Mouse (Mus musculus) bone marrow macrophage, adult 2 months (primary cell): ENCODE measurements at regions not wholly inside any gene's neighbourhood (a gene's known extent, or its start where the extent isn't known, plus 50 kb on each side); places are given as distances from the start of the nearest gene placed in this dataset.

Experiments used
- CTCF ChIP-seq: IDR thresholded peaks from 2 replicates; pipeline ENCODE4 v1.5.1; 2012; ENCODE audit warnings: low read depth, mild to moderate bottlenecking, low read length, moderate library complexity
- POLR2A ChIP-seq: IDR thresholded peaks from 2 replicates; pipeline ENCODE4 v1.6.1; 2012; ENCODE audit warnings: mild to moderate bottlenecking, low read depth, low read length, borderline replicate concordance

GRCm38 (mm10) chr5:52057261-52057660, 133.1 kb downstream of the Dhx15 start:
- TF ChIP-seq CTCF (no peak), POLR2A (no peak)
